Mouse (Mus musculus): Measurements from ENCODE around the gene Poc1a. TPM values are rescaled to one million over a fixed set of nuclear protein-coding genes. Genes with fewer than 3 reads are reported as not detected.
A peak's percentile ranks its signal among the peaks of the same experiment; 100 is the strongest.

Gene Poc1a
- polyA plus RNA-seq, 1 experiment from 2014 or later: 36.5 TPM

- Histone ChIP-seq H3K4me3 (peak overlapping the region; percentile 88), H3K27me3 (ENCODE audit: insufficient read depth, poor library complexity, severe bottlenecking) (no peaks in the 10 kb centered on the region; the same call in 1 of the 2 replicates), H3K4me1 (peaks cover 66% of the 10 kb centered on the region), H3K27ac (peak overlapping the region; percentile 98), H3K9me3 (no peaks in the 10 kb centered on the region), H3K36me3 (peaks cover 37% of the 10 kb centered on the region)
- DNase-seq (ENCODE audit: low spot score): no peak
- WGBS: under 1% methylated on average over 72 of the region's 72 CpGs
Measured at GRCm38 (mm10) chr9:106368831-106369501, 88.1 kb downstream of the Poc1a start.

- Histone ChIP-seq H3K4me3 (peak overlapping the region; percentile 88), H3K9me3 (no peaks in the 10 kb centered on the region), H3K27me3 (ENCODE audit: insufficient read depth, poor library complexity, severe bottlenecking) (no peaks in the 10 kb centered on the region; the same call in 1 of the 2 replicates), H3K27ac (peak overlapping the region; percentile 98), H3K4me1 (peaks cover 65% of the 10 kb centered on the region), H3K36me3 (peaks cover 45% of the 10 kb centered on the region)
- DNase-seq (ENCODE audit: low spot score): no peak
- 8% methylated on average over 11 of the region's 11 CpGs for WGBS
Measured at GRCm38 (mm10) chr9:106369801-106370485, 89.1 kb downstream of the Poc1a start.

GRCm38 (mm10) chr9:106370620-106371383, 89.9 kb downstream of the Poc1a start:
- Histone ChIP-seq H3K27ac (peak overlapping the region; percentile 98), H3K27me3 (ENCODE audit: insufficient read depth, poor library complexity, severe bottlenecking) (no peaks in the 10 kb centered on the region; the same call in 1 of the 2 replicates), H3K4me1 (peaks cover 59% of the 10 kb centered on the region), H3K4me3 (peak overlapping the region; percentile 88), H3K36me3 (peaks cover 53% of the 10 kb centered on the region), H3K9me3 (no peaks in the 10 kb centered on the region)
- no peak for DNase-seq (ENCODE audit: low spot score)
- 85% methylated on average over 30 of the region's 30 CpGs for WGBS

GRCm38 (mm10) chr9:106371384-106371671, 90.5 kb downstream of the Poc1a start:
- peaks cover 55% of the 10 kb centered on the region for H3K4me1 ChIP-seq
- H3K27ac ChIP-seq: peak overlapping the region; percentile 98
- peaks cover 55% of the 10 kb centered on the region for H3K36me3 ChIP-seq
- peak overlapping the region; percentile 88 for H3K4me3 ChIP-seq
- no peaks in the 10 kb centered on the region; the same call in 1 of the 2 replicates for H3K27me3 ChIP-seq (ENCODE audit: insufficient read depth, poor library complexity, severe bottlenecking)
- DNase-seq (ENCODE audit: low spot score): no peak
- 62% methylated on average over 6 of the region's 6 CpGs for WGBS
- H3K9me3 ChIP-seq: no peaks in the 10 kb centered on the region

GRCm38 (mm10) chr9:106371776-106372175, 90.9 kb downstream of the Poc1a start:
- Histone ChIP-seq H3K27me3 (ENCODE audit: insufficient read depth, poor library complexity, severe bottlenecking) (no peaks in the 10 kb centered on the region), H3K4me3 (peak overlapping the region; percentile 88), H3K27ac (peak overlapping the region; percentile 98), H3K36me3 (peaks cover 58% of the 10 kb centered on the region), H3K4me1 (peaks cover 51% of the 10 kb centered on the region), H3K9me3 (no peaks in the 10 kb centered on the region)
- WGBS: 8% methylated on average over 6 of the region's 6 CpGs
- no peak for DNase-seq (ENCODE audit: low spot score)

- Histone ChIP-seq H3K9me3 (no peaks in the 10 kb centered on the region), H3K4me1 (peaks cover 48% of the 10 kb centered on the region), H3K36me3 (peaks cover 67% of the 10 kb centered on the region), H3K27ac (peak overlapping the region; percentile 98), H3K27me3 (ENCODE audit: insufficient read depth, poor library complexity, severe bottlenecking) (no peaks in the 10 kb centered on the region), H3K4me3 (peak overlapping the region; percentile 88)
- 93% methylated on average over 11 of the region's 11 CpGs for WGBS
- no peak for DNase-seq (ENCODE audit: low spot score)
Measured at GRCm38 (mm10) chr9:106372431-106373412, 91.9 kb downstream of the Poc1a start.

GRCm38 (mm10) chr9:106373973-106374372, 93.1 kb downstream of the Poc1a start:
- Histone ChIP-seq H3K27me3 (ENCODE audit: insufficient read depth, poor library complexity, severe bottlenecking) (no peaks in the 10 kb centered on the region), H3K27ac (no peak overlapping the region), H3K9me3 (no peaks in the 10 kb centered on the region), H3K36me3 (peaks cover 79% of the 10 kb centered on the region), H3K4me1 (peaks cover 53% of the 10 kb centered on the region), H3K4me3 (no peak overlapping the region)
- no peak for DNase-seq (ENCODE audit: low spot score)
- WGBS: 82% methylated on average over 7 of the region's 7 CpGs

GRCm38 (mm10) chr9:106377247-106377646, 96.4 kb downstream of the Poc1a start:
- H3K9me3 ChIP-seq: no peaks in the 10 kb centered on the region
- DNase-seq (ENCODE audit: low spot score): no peak
- H3K27me3 ChIP-seq (ENCODE audit: insufficient read depth, poor library complexity, severe bottlenecking): no peaks in the 10 kb centered on the region
- peaks cover 43% of the 10 kb centered on the region for H3K4me1 ChIP-seq
- 0 out of 2 replicates have a peak overlapping the region, but pooled peaks have one; percentile 47 for H3K27ac ChIP-seq
- H3K4me3 ChIP-seq: no peak overlapping the region
- peaks cover 61% of the 10 kb centered on the region for H3K36me3 ChIP-seq
- WGBS: 87% methylated on average over 8 of the region's 8 CpGs

GRCm38 (mm10) chr9:106378045-106378444, 97.2 kb downstream of the Poc1a start:
- no peaks in the 10 kb centered on the region for H3K27me3 ChIP-seq (ENCODE audit: insufficient read depth, poor library complexity, severe bottlenecking)
- peaks cover 36% of the 10 kb centered on the region for H3K4me1 ChIP-seq
- H3K9me3 ChIP-seq: no peaks in the 10 kb centered on the region
- H3K4me3 ChIP-seq: no peak overlapping the region
- peaks cover 53% of the 10 kb centered on the region for H3K36me3 ChIP-seq
- DNase-seq (ENCODE audit: low spot score): no peak
- 78% methylated on average over 3 of the region's 3 CpGs for WGBS
- H3K27ac ChIP-seq: no peak overlapping the region; the same call in none of the 2 replicates

GRCm38 (mm10) chr9:106378753-106379152, 97.9 kb downstream of the Poc1a start:
- no peak overlapping the region for H3K27ac ChIP-seq
- H3K27me3 ChIP-seq (ENCODE audit: insufficient read depth, poor library complexity, severe bottlenecking): no peaks in the 10 kb centered on the region
- H3K36me3 ChIP-seq: peaks cover 46% of the 10 kb centered on the region
- H3K4me3 ChIP-seq: no peak overlapping the region
- peaks cover 36% of the 10 kb centered on the region for H3K4me1 ChIP-seq
- WGBS: 70% methylated on average over 9 of the region's 9 CpGs
- no peak for DNase-seq (ENCODE audit: low spot score)
- H3K9me3 ChIP-seq: no peaks in the 10 kb centered on the region

GRCm38 (mm10) chr9:106386181-106386864, 105.5 kb downstream of the Poc1a start:
- H3K4me3 ChIP-seq: no peak overlapping the region
- no peaks in the 10 kb centered on the region for H3K9me3 ChIP-seq
- peaks cover 47% of the 10 kb centered on the region for H3K4me1 ChIP-seq
- WGBS: 87% methylated on average over 12 of the region's 12 CpGs
- H3K27me3 ChIP-seq (ENCODE audit: insufficient read depth, poor library complexity, severe bottlenecking): peaks cover 6% of the 10 kb centered on the region; the same call in 1 of the 2 replicates
- DNase-seq (ENCODE audit: low spot score): no peak
- H3K27ac ChIP-seq: no peak overlapping the region
- no peaks in the 10 kb centered on the region for H3K36me3 ChIP-seq

All from heart, embryonic 10.5 days (tissue).